Mouse (Mus musculus) cortical plate, adult 2 months (tissue): Measurements from ENCODE around the gene Tecta.

Experiments
- CTCF ChIP-seq: fragments of 200-500 bp; IDR thresholded peaks from 2 replicates; pipeline ENCODE4 v1.5.1; 2011; ENCODE audit warnings: mild to moderate bottlenecking, control low read depth, low read length; ENCODE audit not compliant: insufficient read depth; ENCODE audit errors: extremely low read depth
- POLR2A ChIP-seq: fragments of 200-500 bp; IDR thresholded peaks from 2 replicates; pipeline ENCODE4 v1.6.1; 2011; ENCODE audit warnings: mild to moderate bottlenecking, low read length, control low read depth; ENCODE audit not compliant: insufficient read depth; ENCODE audit errors: extremely low read depth

- TF ChIP-seq POLR2A = no peak
- TF ChIP-seq CTCF = no peak
Measured at GRCm38 (mm10) chr9:42392927-42393326, 6.8 kb downstream of the Tecta start.
